Mouse (Mus musculus) liver, embryonic 14.5 days (tissue): Measurements from ENCODE around the gene Tas2r143. TPM values are rescaled to one million over a fixed set of nuclear protein-coding genes. Genes with fewer than 3 reads are reported as not detected.

Experiments
- ATAC-seq: fragments of 200-750 bp; cut with Nextera tagmentation; 2 replicates; pipeline ENCODE4 v1.8.0; 2017; ENCODE audit warnings: moderate number of reproducible peaks, mild to moderate bottlenecking, moderate library complexity; ENCODE audit not compliant: insufficient read depth
- DNase-seq, 3 experiments: peaks; one replicate each; pipeline ENCODE4 v3.0.0-alpha.2; 2012 to 2013; ENCODE audit warnings: low read depth in 3 of 3, low spot score in 3 of 3
- H3K27ac ChIP-seq: fragments of 300-500 bp; sonication (generic); 2 replicates; pipeline ENCODE4 v1.5.1; 2014; ENCODE audit warnings: moderate library complexity, mild to moderate bottlenecking, control low read depth, inconsistent platforms
- H3K27me3 ChIP-seq: fragments of 300-500 bp; sonication (generic); 2 replicates; pipeline ENCODE4 v1.6.1; 2014; ENCODE audit warnings: mild to moderate bottlenecking, low read length, moderate library complexity; ENCODE audit not compliant: control insufficient read depth, insufficient read depth
- H3K36me3 ChIP-seq: fragments of 300-500 bp; sonication (generic); replicated peaks from 2 replicates; pipeline ENCODE4 v1.6.1; 2014; ENCODE audit warnings: low read depth; ENCODE audit not compliant: control insufficient read depth, insufficient read depth
- H3K4me1 ChIP-seq, 2 experiments: fragments of 200-500 bp in 1 of 2; fragments of 300-500 bp in 1 of 2; sonication (generic) in 1 of 2; replicated peaks; 2 replicates each; pipeline ENCODE4 v1.6.1; 2012 to 2014; ENCODE audit warnings: antibody characterized with exemption in 1 of 2, inconsistent platforms in 1 of 2, low read length in 1 of 2; ENCODE audit not compliant: control insufficient read depth in 2 of 2, insufficient read depth in 2 of 2
- H3K4me2 ChIP-seq: fragments of 300-500 bp; sonication (generic); 2 replicates; pipeline ENCODE4 v1.6.1; 2014; ENCODE audit warnings: low read depth, mild to moderate bottlenecking, control low read depth, moderate library complexity
- H3K4me3 ChIP-seq, 2 experiments: fragments of 200-500 bp in 1 of 2; fragments of 300-500 bp in 1 of 2; sonication (generic) in 1 of 2; 2 replicates each; pipeline ENCODE4 v1.5.1; 2012 to 2014; ENCODE audit warnings: low read depth in 2 of 2, low read length in 2 of 2, mild to moderate bottlenecking in 2 of 2, control low read depth in 1 of 2, inconsistent platforms in 1 of 2, moderate library complexity in 1 of 2; ENCODE audit not compliant: insufficient read depth in 1 of 2
- H3K9ac ChIP-seq: fragments of 300-500 bp; sonication (generic); replicated peaks from 2 replicates; pipeline ENCODE4 v1.6.1; 2014; ENCODE audit warnings: mild to moderate bottlenecking, control low read depth, moderate library complexity
- H3K9me3 ChIP-seq: fragments of 300-500 bp; sonication (generic); 2 replicates; pipeline ENCODE4 v1.6.1; 2016; ENCODE audit warnings: low read length, mixed read lengths; ENCODE audit not compliant: control insufficient read depth
- CTCF ChIP-seq: IDR thresholded peaks from 2 replicates; pipeline ENCODE4 v1.5.1; 2016; ENCODE audit warnings: antibody characterized with exemption, low read depth, control low read depth
- EP300 ChIP-seq: IDR thresholded peaks from 2 replicates; pipeline ENCODE4 v1.6.1; 2016; ENCODE audit warnings: antibody characterized with exemption, low read depth
- WGBS: fragments of 180-500 bp; shearing (Covaris S2); extraction: QIAGEN DNeasy Blood & Tissue Kit; methylation state at CpG from one replicate; pipeline ENCODE4 v1.1.7; 2014; ENCODE audit not compliant: insufficient replicate concordance; 5-methylcytosine and 5-hydroxymethylcytosine counted together
- polyA plus RNA-seq, 2 experiments: library from polyadenylated mRNA; depleted of rRNA in 1 of 2; stranded (reverse) in 1 of 2; unstranded in 1 of 2; fragments of >200 nt; fragmentation: Nextera tagmentation in 1 of 2; extraction: Ambion mirVana in 1 of 2; gene quantifications; 2 replicates each; pipeline versions ENCODE4 v1.2.1 to v1.2.3; 2012 to 2014

Tas2r143 gene
- polyA plus RNA-seq, 2 experiments = not detected

DNA sequence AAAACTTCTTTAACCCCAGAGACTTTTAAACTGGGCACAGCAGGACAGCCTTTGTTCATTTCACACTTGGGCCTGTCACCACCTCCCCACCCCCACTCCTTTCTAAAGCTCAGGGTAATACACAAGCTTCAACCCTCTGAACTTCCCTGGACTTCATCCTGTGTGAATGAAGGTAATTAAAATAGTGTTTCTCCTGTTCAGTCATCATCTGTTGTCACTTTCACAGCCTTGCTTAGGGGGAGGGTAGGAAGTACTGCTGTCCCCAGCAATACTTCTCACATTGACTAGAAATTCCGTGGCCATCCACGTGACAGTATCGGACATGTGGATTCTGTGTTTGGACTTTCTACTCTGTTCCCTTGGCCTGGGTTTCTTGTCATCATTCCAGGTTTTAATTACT lies 30.2 kb upstream of the Tas2r143 start:
- Histone ChIP-seq H3K9me3 (no peaks in the 10 kb centered on the region), H3K27ac (no peak overlapping the region)
- no peak for ATAC-seq

DNA sequence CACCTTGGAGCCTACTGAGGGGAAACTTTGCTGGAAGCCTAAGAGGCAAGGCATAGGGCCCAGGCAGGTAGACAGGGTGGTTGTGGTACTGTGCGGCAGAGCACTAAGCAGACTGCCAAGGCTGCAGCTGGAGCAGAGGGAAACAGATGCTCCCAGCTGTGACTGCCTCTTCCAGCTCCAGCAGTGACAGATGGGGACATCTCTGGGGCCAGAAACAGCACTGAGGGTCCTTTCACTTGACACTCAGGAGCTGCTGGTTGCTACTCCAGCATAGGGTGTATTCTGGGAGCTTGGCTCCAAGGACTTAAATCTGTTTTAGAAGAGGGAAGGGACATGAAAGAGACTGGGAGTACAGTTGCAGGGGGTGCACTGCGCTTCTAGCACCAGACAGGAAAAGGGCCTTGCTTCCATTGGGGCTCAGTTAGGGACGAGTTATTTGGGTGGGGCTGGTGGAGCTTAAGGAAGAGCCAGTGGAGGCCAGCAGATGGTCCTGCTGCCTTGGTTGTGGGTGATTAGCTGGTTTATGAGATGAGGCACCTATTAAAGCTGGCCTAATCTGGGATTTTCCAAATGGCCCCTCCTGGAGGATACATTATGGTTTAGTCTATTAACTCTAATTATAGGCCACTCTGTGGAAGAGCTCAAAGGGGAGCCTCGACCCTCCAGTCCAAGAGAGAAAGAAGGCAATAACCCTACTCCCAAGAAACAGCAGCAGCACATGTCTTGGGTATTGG lies 29.2 kb upstream of the Tas2r143 start:
- WGBS = 50% methylated on average over 4 of the region's 4 CpGs
- DNase-seq = no peak
- H3K4me1 ChIP-seq = peaks cover 0 to 2% of the 10 kb centered on the region in 2 experiments; a peak in 1 of 4 replicates

More for the DNA sequence above, 30.2 kb upstream of the Tas2r143 start:
- no peak overlapping the region for H3K4me2 ChIP-seq
- DNase-seq = no peak
- no peak overlapping the region for H3K4me3 ChIP-seq
- 51% methylated on average over 3 of the region's 3 CpGs for WGBS
- TF ChIP-seq EP300 (no peak), CTCF (no peak)
- H3K4me1 ChIP-seq = peaks cover 0 to 2% of the 10 kb centered on the region in 2 experiments; a peak in 1 of 4 replicates
- H3K36me3 ChIP-seq = no peaks in the 10 kb centered on the region
- H3K27me3 ChIP-seq = no peaks in the 10 kb centered on the region
- no peak overlapping the region for H3K9ac ChIP-seq

DNA sequence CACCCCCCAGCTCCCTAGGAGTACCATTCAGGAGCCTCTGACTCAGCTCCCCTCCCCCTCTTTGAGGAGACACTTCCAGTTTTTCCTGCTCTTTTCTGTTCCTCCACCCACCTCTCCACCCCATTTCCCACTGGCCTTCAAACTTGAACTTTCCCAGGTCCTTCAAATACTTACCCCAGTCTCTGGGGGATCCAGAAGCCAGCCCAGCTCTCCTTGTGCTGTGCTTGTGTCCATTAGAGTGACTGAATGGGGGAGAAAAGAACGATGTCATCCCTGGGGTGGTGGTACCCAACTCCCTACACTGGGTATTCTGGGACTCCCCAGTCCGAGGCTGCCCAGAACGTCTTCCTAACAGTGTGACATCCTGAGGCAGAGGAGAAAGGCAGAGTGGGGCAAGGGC lies 28.0 kb upstream of the Tas2r143 start:
- no peaks in the 10 kb centered on the region for H3K9me3 ChIP-seq
- DNase-seq (no peak), ATAC-seq (no peak)
- H3K27ac ChIP-seq = no peak overlapping the region
- H3K36me3 ChIP-seq = no peaks in the 10 kb centered on the region
- no peaks in the 10 kb centered on the region for H3K27me3 ChIP-seq
- peaks cover 0 to 2% of the 10 kb centered on the region in 2 experiments; a peak in 2 of 4 replicates for H3K4me1 ChIP-seq
- H3K9ac ChIP-seq = no peak overlapping the region
- TF ChIP-seq CTCF = no peak
- TF ChIP-seq EP300 = no peak
- WGBS = 26% methylated on average over 3 of the region's 3 CpGs
- H3K4me3 ChIP-seq = no peak overlapping the region
- H3K4me2 ChIP-seq = peak overlapping the region; percentile 61

More for the DNA sequence above, 29.2 kb upstream of the Tas2r143 start:
- Histone ChIP-seq H3K27me3 (no peaks in the 10 kb centered on the region), H3K36me3 (no peaks in the 10 kb centered on the region), H3K9me3 (no peaks in the 10 kb centered on the region), H3K9ac (no peak overlapping the region), H3K4me2 (no peak overlapping the region), H3K4me3 (no peak overlapping the region), H3K27ac (no peak overlapping the region)
- no peak for ATAC-seq
- TF ChIP-seq EP300 (no peak), CTCF (no peak)

DNA sequence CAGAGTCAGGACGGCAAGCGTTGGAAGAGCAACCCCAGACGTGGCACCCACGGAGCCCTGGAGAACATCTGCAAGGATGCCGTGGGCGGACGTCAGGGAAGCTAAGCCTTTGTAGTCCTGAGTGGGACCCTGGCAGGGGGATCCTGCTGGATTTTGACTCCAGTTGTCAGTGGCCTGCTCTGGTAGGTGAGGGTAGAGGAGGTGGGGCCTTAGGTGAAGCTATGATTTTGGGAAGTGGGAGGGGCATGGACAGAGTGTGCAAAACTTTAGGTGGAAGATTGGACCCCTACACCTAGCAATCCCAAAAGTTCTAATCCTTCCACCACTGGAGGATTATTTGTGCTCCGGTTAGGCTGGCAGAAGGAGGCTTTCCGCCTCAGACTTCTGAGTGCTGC lies 27.6 kb upstream of the Tas2r143 start:
- WGBS = 44% methylated on average over 9 of the region's 9 CpGs
- DNase-seq (no peak), ATAC-seq (peak; percentile 7; the same call in 1 of the 2 replicates)
- Histone ChIP-seq H3K36me3 (no peaks in the 10 kb centered on the region), H3K4me2 (peak overlapping the region; percentile 61), H3K9me3 (no peaks in the 10 kb centered on the region), H3K4me1 (peaks cover 0 to 2% of the 10 kb centered on the region in 2 experiments; a peak in 2 of 4 replicates), H3K9ac (no peak overlapping the region), H3K27ac (no peak overlapping the region), H3K4me3 (peak overlapping the region in 1 of 2 experiments; percentile 15; a peak in 1 of 4 replicates), H3K27me3 (no peaks in the 10 kb centered on the region)
- no peak for TF ChIP-seq EP300
- TF ChIP-seq CTCF = no peak

DNA sequence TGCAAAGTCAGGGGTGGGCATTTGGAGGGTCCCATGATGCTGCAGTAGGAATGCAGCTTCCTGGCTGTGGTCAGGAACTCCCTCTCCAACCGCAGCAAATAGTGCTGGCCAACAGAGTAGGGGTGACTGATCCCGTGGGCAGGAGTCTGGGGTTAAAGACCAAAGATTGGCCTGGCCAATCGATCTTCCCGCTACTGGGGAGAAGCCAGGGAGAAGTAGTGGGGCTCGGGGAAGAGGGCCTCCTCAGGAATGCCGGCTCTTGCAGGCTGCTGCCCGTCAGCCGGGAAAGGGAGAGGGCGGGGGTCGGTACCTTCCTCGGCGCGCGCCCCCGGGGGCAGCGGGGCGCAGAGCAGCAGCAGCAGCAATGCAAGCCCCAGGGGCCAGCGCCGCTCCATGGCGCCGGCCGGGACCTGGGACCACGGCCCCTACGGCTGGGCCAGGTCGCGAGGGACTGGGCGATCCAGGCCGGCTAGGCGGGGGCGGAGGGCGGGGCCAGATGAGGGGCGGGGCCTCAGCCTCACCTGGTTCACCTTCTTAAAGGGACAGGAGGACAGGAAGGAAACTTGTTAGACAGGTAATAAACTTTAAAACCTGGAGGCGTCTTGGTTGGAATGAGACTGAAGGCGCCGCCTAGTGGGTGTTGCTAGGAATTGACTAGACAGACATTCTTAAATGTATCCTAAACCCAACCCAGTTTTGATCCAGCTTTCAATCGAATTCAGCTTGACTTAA lies 27.1 kb upstream of the Tas2r143 start, which contains the start of gene Epha1:
TSS of gene Epha1 (minus strand) at position 453 of the 732 bp plus-strand sequence.
- no peaks in the 10 kb centered on the region for H3K9me3 ChIP-seq
- ATAC-seq (peak; percentile 79), DNase-seq (no peak)
- peaks cover 0 to 2% of the 10 kb centered on the region in 2 experiments; a peak in 2 of 4 replicates for H3K4me1 ChIP-seq
- H3K27ac ChIP-seq = no peak within 1 kb of the TSS; the same call in 1 of the 2 replicates
- H3K4me2 ChIP-seq = peak within 1 kb of the TSS; percentile 61
- peak; percentile 33; the same call in 1 of the 2 replicates for TF ChIP-seq CTCF
- no peak for TF ChIP-seq EP300
- H3K27me3 ChIP-seq = no peaks in the 10 kb centered on the region
- WGBS = under 1% methylated on average over 35 of the region's 36 CpGs
- H3K4me3 ChIP-seq = peak within 1 kb of the TSS; percentile 50
- no peaks in the 10 kb centered on the region for H3K36me3 ChIP-seq
- H3K9ac ChIP-seq = 0 out of 2 replicates have a peak within 1 kb of the TSS, but pooled peaks have one; percentile 7
